In genomic region chr3:59261709-59262472, GRCm38 (mm10) we compare ENCODE assay signal across 10 mouse cellular contexts. TPM values are rescaled to one million over a fixed set of nuclear protein-coding genes. Genes with fewer than 3 reads are reported as not detected.
DNase-seq lines count a peak whose midpoint lies in the region; ATAC-seq and TF ChIP-seq lines count a peak whose summit lies in the region.
"Had no signal": no experiment of that assay in that cellular context is flagged by ENCODE, and none has a peak within 500 bp of the region (broad histone marks: within the 10 kb centered on the region; RNA-seq: fewer than 3 reads in every experiment).

No protein-coding gene starts in this region.

- H3K27ac ChIP-seq in hindbrain, embryonic 11.5 days (ENCODE audit: low read depth, low read length): no peak overlapping the region
- no peak overlapping the region; the same call in 1 of the 2 replicates for H3K27ac ChIP-seq in hindbrain, postnatal 0 days
- H3K27ac ChIP-seq in spleen, adult 2 months (ENCODE audit: insufficient read depth, low read length): peak overlapping the region; percentile 56; the same call in 1 of the 2 replicates

- H3K9me3 ChIP-seq in hindbrain, embryonic 11.5 days (ENCODE audit: control insufficient read depth, low read length): no peaks in the 10 kb centered on the region
- H3K9me3 ChIP-seq in hindbrain, postnatal 0 days (ENCODE audit: low read length): no peaks in the 10 kb centered on the region

- no peak overlapping the region for H3K4me2 ChIP-seq in hindbrain, embryonic 11.5 days (replicated peaks; ENCODE audit: low read depth, low read length)
- H3K4me2 ChIP-seq in hindbrain, postnatal 0 days (ENCODE audit: low read depth, low read length): no peak overlapping the region
- H3K4me2 ChIP-seq: heart, embryonic 11.5 days had no signal

- H3K4me3 ChIP-seq in hindbrain, embryonic 11.5 days (ENCODE audit: low read depth, low read length): no peak overlapping the region
- no peak overlapping the region for H3K4me3 ChIP-seq in hindbrain, postnatal 0 days (ENCODE audit: low read length)
- H3K4me3 ChIP-seq in spleen, adult 2 months (ENCODE audit: extremely low read depth, insufficient read depth, insufficient read length): no peak overlapping the region

- peak; percentile 28 for DNase-seq in hindbrain, embryonic 11.5 days (ENCODE audit: low spot score)
- DNase-seq in hindbrain, postnatal 0 days (ENCODE audit: low spot score): no peak
- no peak for DNase-seq in spleen, adult 2 months (ENCODE audit: low read depth in 1 of 2, low spot score in 2 of 2)
- DNase-seq in spleen, adult 18-20 months: no peak
- DNase-seq in brain, embryonic 14.5 days (ENCODE audit: low read depth): peak; percentile 56
- peak; percentile 33 for DNase-seq in splenic B cell, adult 2 months (ENCODE audit: low read depth, low spot score)
- no peak for DNase-seq in frontal cortex, postnatal 25 days (ENCODE audit: low spot score in 2 of 2)
- no peak for DNase-seq in frontal cortex, postnatal 10 days (ENCODE audit: low spot score in 2 of 2)
- DNase-seq: kidney, postnatal 10 days had no signal

- no peaks in the 10 kb centered on the region for H3K4me1 ChIP-seq in hindbrain, embryonic 11.5 days (replicated peaks; ENCODE audit: control insufficient read depth, insufficient read depth, low read length)
- H3K4me1 ChIP-seq in hindbrain, postnatal 0 days (ENCODE audit: insufficient read depth, low read length): no peaks in the 10 kb centered on the region
- peaks cover 22% of the 10 kb centered on the region for H3K4me1 ChIP-seq in spleen, adult 2 months (ENCODE audit: control insufficient read depth, insufficient read depth, insufficient read length)

- WGBS in hindbrain, embryonic 11.5 days: 34% methylated on average over 9 of the region's 9 CpGs
- WGBS in hindbrain, postnatal 0 days: 32% methylated on average over 9 of the region's 9 CpGs
- 49% methylated on average over 9 of the region's 9 CpGs for WGBS in spleen, adult 2 months

- TF ChIP-seq POLR2A in spleen, adult 2 months (IDR thresholded peaks at IDR 0.05; ENCODE audit: low read depth, low read length): no peak
- TF ChIP-seq POLR2A in brain, embryonic 14.5 days (IDR thresholded peaks at IDR 0.05; ENCODE audit: borderline replicate concordance, extremely low read depth, insufficient read depth, insufficient read length, poor library complexity, severe bottlenecking): no peak

- no peaks in the 10 kb centered on the region for H3K27me3 ChIP-seq in hindbrain, embryonic 11.5 days (ENCODE audit: control insufficient read depth, insufficient read depth, low read length)
- no peaks in the 10 kb centered on the region for H3K27me3 ChIP-seq in hindbrain, postnatal 0 days (ENCODE audit: insufficient read depth, low read length)
- no peaks in the 10 kb centered on the region for H3K27me3 ChIP-seq in spleen, adult 2 months (ENCODE audit: control insufficient read depth, insufficient read depth, low read length)
- no peaks in the 10 kb centered on the region for H3K27me3 ChIP-seq in splenic B cell, adult 2 months (ENCODE audit: control insufficient read depth, insufficient read depth, low read length, poor library complexity, severe bottlenecking)

- TF ChIP-seq CTCF in hindbrain, postnatal 0 days (IDR thresholded peaks at IDR 0.05; ENCODE audit: low read depth): no peak
- no peak for TF ChIP-seq CTCF in spleen, adult 2 months (IDR thresholded peaks at IDR 0.05; ENCODE audit: extremely low read depth, insufficient read depth, insufficient read length, insufficient replicate concordance)
- TF ChIP-seq CTCF in brain, embryonic 14.5 days (IDR thresholded peaks at IDR 0.05; ENCODE audit: borderline replicate concordance, extremely low read depth, insufficient read depth, insufficient read length): no peak

- H3K36me3 ChIP-seq in hindbrain, embryonic 11.5 days (ENCODE audit: control insufficient read depth, insufficient read depth, low read length): no peaks in the 10 kb centered on the region
- no peaks in the 10 kb centered on the region; the same call in 1 of the 2 replicates for H3K36me3 ChIP-seq in hindbrain, postnatal 0 days (ENCODE audit: insufficient read depth, low read length)
- no peaks in the 10 kb centered on the region for H3K36me3 ChIP-seq in spleen, adult 2 months (ENCODE audit: control insufficient read depth, insufficient read depth, low read length)
- H3K36me3 ChIP-seq in splenic B cell, adult 2 months (ENCODE audit: control insufficient read depth, insufficient read depth, low read length, poor library complexity, severe bottlenecking): no peaks in the 10 kb centered on the region

- H3K9ac ChIP-seq in hindbrain, embryonic 11.5 days (ENCODE audit: low read depth, low read length): no peak overlapping the region
- no peak overlapping the region for H3K9ac ChIP-seq in hindbrain, postnatal 0 days (replicated peaks; ENCODE audit: low read length)

- peak; percentile 74 for ATAC-seq in hindbrain, embryonic 11.5 days (ENCODE audit: low FRiP score)
- no peak for ATAC-seq in hindbrain, postnatal 0 days

RNA-seq across cellular contexts. Expression of gene P2ry12, which starts 0.8 kb away (rescaled TPM):
- polyA plus RNA-seq in hindbrain, embryonic 11.5 days (2014; fragmentation: Nextera tagmentation; extraction: Ambion mirVana): 3.9 and 4.3 TPM in 2 replicates
- total RNA-seq in hindbrain, postnatal 0 days (2014; rRNA removed): 8.3 and 17.8 TPM in 2 replicates
- 15.4 TPM in 2 replicates for polyA plus RNA-seq in hindbrain, postnatal 0 days (2015; fragmentation: Nextera tagmentation; extraction: Ambion mirVana)
- 12.3 and 18.6 TPM in 2 replicates for polyA plus RNA-seq in spleen, adult 2 months (2012; rRNA removed)
- polyA plus RNA-seq in brain, embryonic 14.5 days (2012; rRNA removed): 6.6 and 6.7 TPM in 2 replicates

RNA-seq across cellular contexts. Expression of gene P2ry13, which starts 51.2 kb away (rescaled TPM):
- 1.0 and 1.4 TPM in 2 replicates for polyA plus RNA-seq in hindbrain, embryonic 11.5 days (2014; fragmentation: Nextera tagmentation; extraction: Ambion mirVana)
- 3.6 and 4.4 TPM in 2 replicates for total RNA-seq in hindbrain, postnatal 0 days (2014; rRNA removed)
- polyA plus RNA-seq in hindbrain, postnatal 0 days (2015; fragmentation: Nextera tagmentation; extraction: Ambion mirVana): 2.2 and 2.5 TPM in 2 replicates
- polyA plus RNA-seq in spleen, adult 2 months (2012; rRNA removed): 14.6 and 16.8 TPM in 2 replicates
- polyA plus RNA-seq in brain, embryonic 14.5 days (2012; rRNA removed): 1.6 TPM in 2 replicates

Comparison
In these comparisons a context has a peak if more than half of its experiments do, and no peak if none do; other contexts are left out.
1. DNase-seq: peak in hindbrain, embryonic 11.5 days (single experiment), brain, embryonic 14.5 days (single experiment) and splenic B cell, adult 2 months (single experiment); none in hindbrain, postnatal 0 days (single experiment), spleen, adult 2 months (0 of 2), spleen, adult 18-20 months (0 of 2), frontal cortex, postnatal 25 days (0 of 2) and frontal cortex, postnatal 10 days (0 of 2).